Mouse (Mus musculus) C2C12 (cell line): ENCODE measurements around the gene Armc2. TPM values are rescaled to one million over a fixed set of nuclear protein-coding genes. Genes with fewer than 3 reads are reported as not detected.

Experiments
- H3K27me3 ChIP-seq: one replicate; pipeline ENCODE4 v1.6.1; 2011; ENCODE audit not compliant: control insufficient read depth, insufficient read depth, insufficient read length
- H3K36me3 ChIP-seq: one replicate; pipeline ENCODE4 v1.6.1; 2011; ENCODE audit not compliant: control insufficient read depth, insufficient read depth
- H3K4me3 ChIP-seq: one replicate; pipeline ENCODE4 v1.5.1; 2011; ENCODE audit warnings: mild to moderate bottlenecking, control low read depth; ENCODE audit not compliant: poor library complexity, insufficient read depth, severe bottlenecking
- H3K79me2 ChIP-seq: one replicate; pipeline ENCODE4 v1.6.1; 2011; ENCODE audit not compliant: control insufficient read depth, insufficient read depth
- H3K79me3 ChIP-seq: one replicate; pipeline ENCODE4 v1.6.1; 2011; ENCODE audit warnings: low read depth, control low read depth
- H3ac ChIP-seq: one replicate; pipeline ENCODE3; 2011; ENCODE audit warnings: low read depth; ENCODE audit not compliant: control insufficient read depth, insufficient read length
- CEBPB ChIP-seq: IDR thresholded peaks from one replicate; pipeline ENCODE4 v1.6.1; 2011; ENCODE audit warnings: low read depth, mild to moderate bottlenecking, control low read depth, moderate library complexity
- CTCF ChIP-seq: IDR thresholded peaks from one replicate; pipeline ENCODE4 v1.5.1; 2011; ENCODE audit not compliant: control insufficient read depth, insufficient read depth, insufficient read length
- FOSL1 ChIP-seq: IDR thresholded peaks from one replicate; pipeline ENCODE4 v1.8.0; 2011; ENCODE audit warnings: mild to moderate bottlenecking, low read length; ENCODE audit not compliant: poor library complexity, insufficient read depth, severe bottlenecking
- MAX ChIP-seq: IDR thresholded peaks from one replicate; pipeline ENCODE4 v1.6.1; 2011; ENCODE audit warnings: mild to moderate bottlenecking, control low read depth
- MYOD1 ChIP-seq: IDR thresholded peaks from one replicate; pipeline ENCODE4 v1.6.1; 2011; ENCODE audit warnings: low read depth; ENCODE audit not compliant: control insufficient read depth, insufficient read length
- MYOG ChIP-seq: IDR thresholded peaks from one replicate; pipeline ENCODE4 v1.6.1; 2011; ENCODE audit not compliant: control insufficient read depth, insufficient read length; ENCODE audit errors: extremely low read depth
- USF1 ChIP-seq: IDR thresholded peaks from one replicate; pipeline ENCODE4 v1.6.1; 2011; ENCODE audit warnings: low read depth, mild to moderate bottlenecking, control low read depth, moderate library complexity
- polyA plus RNA-seq: library from polyadenylated mRNA; unstranded; fragments of >200 nt; fragmentation: generic; extraction: Trizol; gene quantifications from one replicate; pipeline ENCODE4 v1.2.1, GENCODE M21; 2012; ENCODE audit warnings: missing spikeins

Gene Armc2
- polyA plus RNA-seq, 1 experiment, result 0.20 TPM

DNA sequence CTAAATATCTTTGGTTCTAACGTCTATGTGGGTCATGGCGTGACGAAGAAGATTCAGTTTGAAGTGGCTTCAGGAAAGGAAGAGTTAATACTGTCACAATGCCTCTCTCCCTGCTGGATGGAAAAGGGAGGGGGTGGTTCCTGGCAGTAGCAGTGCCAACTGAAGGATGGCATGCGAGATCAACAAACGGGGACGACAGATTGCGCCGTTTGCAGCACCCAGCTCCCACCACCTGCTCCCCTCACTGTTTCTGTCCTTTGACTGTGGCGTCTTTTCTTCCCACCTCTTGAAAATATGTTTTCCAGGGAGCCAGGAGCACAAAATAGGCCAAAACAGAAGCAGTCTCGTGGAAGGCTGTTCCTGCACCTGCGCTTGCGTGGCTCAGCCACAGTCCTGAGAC lies 86.3 kb downstream of the Armc2 start:
- no peaks in the 10 kb centered on the region for H3K36me3 ChIP-seq
- TF ChIP-seq MYOG (no peak), USF1 (no peak), MAX (no peak), CTCF (no peak), CEBPB (no peak), MYOD1 (no peak)
- no peak overlapping the region for H3ac ChIP-seq
- H3K27me3 ChIP-seq, result peaks cover 5% of the 10 kb centered on the region
- no peak overlapping the region for H3K4me3 ChIP-seq
- H3K79me3 ChIP-seq, result no peaks in the 10 kb centered on the region
- H3K79me2 ChIP-seq, result no peaks in the 10 kb centered on the region

DNA sequence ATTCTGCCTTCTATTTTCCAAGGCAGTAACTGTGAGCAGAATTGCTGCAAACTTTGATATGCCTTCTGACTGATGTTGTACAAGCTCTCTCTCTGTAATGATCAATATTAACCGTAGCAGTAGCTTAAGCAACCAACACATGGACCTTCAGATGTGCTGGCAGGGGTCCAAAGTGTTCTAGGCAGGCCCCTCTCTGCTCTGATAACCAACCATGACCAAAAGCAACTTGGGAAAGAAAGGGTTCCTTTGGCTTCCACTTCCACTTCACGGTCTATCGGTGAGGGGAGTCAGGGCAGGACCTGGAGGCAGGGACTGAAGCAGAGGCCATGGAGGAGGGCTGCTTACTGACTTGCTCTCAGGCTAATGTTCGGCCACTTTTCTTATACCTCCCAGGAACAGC lies 87.3 kb downstream of the Armc2 start:
- Histone ChIP-seq H3K4me3 (no peak overlapping the region), H3ac (no peak overlapping the region), H3K79me2 (no peaks in the 10 kb centered on the region), H3K36me3 (no peaks in the 10 kb centered on the region), H3K27me3 (peaks cover 5% of the 10 kb centered on the region), H3K79me3 (no peaks in the 10 kb centered on the region)
- no peak for TF ChIP-seq MYOD1
- no peak for TF ChIP-seq FOSL1

DNA sequence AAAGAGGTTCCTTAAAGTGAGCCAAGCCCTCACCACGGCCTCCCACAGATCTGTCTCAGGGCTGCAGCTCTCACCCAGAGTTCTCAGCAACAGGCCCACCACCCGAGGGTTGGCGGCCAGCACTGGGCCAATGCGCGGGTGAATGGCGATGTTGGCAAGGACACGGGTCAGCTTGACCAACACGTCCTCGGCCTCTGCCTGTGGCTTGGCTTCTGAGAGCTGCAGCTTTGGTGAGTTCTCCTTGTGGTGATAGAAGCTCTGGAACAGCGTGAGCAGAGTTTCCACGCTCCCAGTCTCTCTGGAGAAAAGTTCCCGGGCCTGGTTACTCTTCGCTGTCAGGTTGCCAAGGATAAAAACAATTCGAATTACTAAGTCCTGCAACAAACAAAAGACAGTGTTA lies 91.5 kb downstream of the Armc2 start:
- H3K79me2 ChIP-seq, result no peaks in the 10 kb centered on the region
- H3ac ChIP-seq, result no peak overlapping the region
- H3K27me3 ChIP-seq, result peaks cover 5% of the 10 kb centered on the region
- H3K4me3 ChIP-seq, result no peak overlapping the region
- no peaks in the 10 kb centered on the region for H3K79me3 ChIP-seq
- TF ChIP-seq CEBPB, result no peak
- TF ChIP-seq MYOD1, result no peak
- no peak for TF ChIP-seq FOSL1
- no peak for TF ChIP-seq CTCF
- no peak for TF ChIP-seq MAX
- no peak for TF ChIP-seq USF1
- no peak for TF ChIP-seq MYOG
- H3K36me3 ChIP-seq, result no peaks in the 10 kb centered on the region

DNA sequence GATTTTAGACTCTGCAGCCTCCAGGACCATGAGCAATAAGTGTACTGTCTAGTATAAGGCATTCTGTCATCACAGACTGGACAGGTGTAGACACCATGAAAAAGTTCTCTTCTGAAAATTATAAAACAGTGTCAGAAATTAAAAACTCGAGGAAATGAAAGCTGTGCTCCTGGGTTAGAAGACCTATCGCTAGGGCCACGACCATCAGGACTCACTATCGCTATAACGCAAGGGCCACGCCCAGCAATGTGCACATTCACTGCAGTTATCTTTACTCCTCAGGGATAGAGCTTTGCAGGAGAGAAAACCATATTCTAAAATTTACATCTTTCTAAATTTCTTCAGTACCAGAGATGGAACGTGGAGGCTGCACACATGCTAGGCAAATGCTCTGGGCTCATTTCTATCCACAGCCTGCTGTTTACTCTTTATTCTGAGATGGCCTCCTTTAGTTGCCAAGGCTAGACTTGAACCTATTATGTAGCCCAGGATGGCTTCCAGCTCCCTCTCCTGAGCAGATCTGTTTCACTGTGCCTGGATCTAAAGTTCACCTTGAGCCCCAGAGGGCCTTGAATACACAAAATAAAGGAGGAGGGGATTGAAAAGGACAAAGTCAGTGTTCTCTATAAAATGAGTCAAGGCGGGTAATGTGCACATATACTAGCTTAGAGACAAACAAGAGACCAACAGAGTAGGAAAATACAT lies 105.8 kb downstream of the Armc2 start:
- Histone ChIP-seq H3K79me2 (no peaks in the 10 kb centered on the region), H3K4me3 (no peak overlapping the region), H3ac (no peak overlapping the region), H3K36me3 (peaks cover 2% of the 10 kb centered on the region), H3K27me3 (no peaks in the 10 kb centered on the region), H3K79me3 (no peaks in the 10 kb centered on the region)
- TF ChIP-seq MAX (no peak), MYOD1 (no peak), CEBPB (no peak), FOSL1 (no peak), USF1 (no peak), CTCF (no peak), MYOG (no peak)

DNA sequence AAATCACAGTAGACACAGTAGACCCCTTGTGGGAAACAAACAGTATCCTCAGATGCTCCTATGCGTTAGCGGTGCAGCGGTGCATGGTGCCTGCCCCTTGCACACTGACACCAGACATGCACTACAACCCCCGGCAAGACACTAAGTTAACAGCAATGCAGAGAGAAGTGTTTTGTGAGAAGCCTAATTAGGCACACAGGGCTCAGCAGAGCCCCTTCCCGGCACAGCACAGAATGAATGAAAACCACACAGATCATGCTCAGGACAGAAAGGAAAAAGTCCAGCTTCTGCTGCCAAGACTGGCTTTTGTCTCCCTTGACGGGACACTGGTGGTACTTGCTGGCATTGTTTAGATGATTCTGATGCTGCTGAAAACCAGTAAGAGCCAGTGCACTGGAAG lies 109.3 kb downstream of the Armc2 start:
- Histone ChIP-seq H3K27me3 (no peaks in the 10 kb centered on the region), H3K79me3 (no peaks in the 10 kb centered on the region), H3K79me2 (no peaks in the 10 kb centered on the region), H3K4me3 (no peak overlapping the region), H3K36me3 (peaks cover 8% of the 10 kb centered on the region), H3ac (no peak overlapping the region)
- TF ChIP-seq MYOG, result no peak
- no peak for TF ChIP-seq CEBPB

DNA sequence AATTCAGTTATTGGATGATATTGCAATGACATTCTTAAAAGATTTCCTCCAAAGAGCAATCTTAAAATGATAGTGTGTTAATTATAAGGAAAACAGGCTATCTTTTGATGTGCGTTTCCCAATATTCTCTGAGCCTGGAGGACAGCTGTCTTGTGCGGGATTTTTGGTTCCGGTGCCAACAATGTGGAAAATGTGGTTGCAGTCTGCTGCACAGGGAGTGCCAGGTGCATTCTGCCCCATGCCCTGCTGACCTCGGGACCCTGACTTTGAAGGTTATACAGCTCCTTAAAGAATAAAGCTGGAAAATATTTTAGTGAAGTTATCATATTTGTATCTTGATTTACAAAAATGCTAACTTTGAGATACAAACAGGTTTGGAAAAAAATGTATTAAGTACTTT lies 110.3 kb downstream of the Armc2 start:
- Histone ChIP-seq H3K79me3 (no peaks in the 10 kb centered on the region), H3K36me3 (peaks cover 8% of the 10 kb centered on the region), H3ac (no peak overlapping the region), H3K4me3 (no peak overlapping the region), H3K79me2 (no peaks in the 10 kb centered on the region), H3K27me3 (no peaks in the 10 kb centered on the region)
- TF ChIP-seq FOSL1, result no peak
- no peak for TF ChIP-seq USF1
- TF ChIP-seq CEBPB, result no peak
- TF ChIP-seq MYOG, result no peak
- TF ChIP-seq MAX, result no peak
- no peak for TF ChIP-seq CTCF
- no peak for TF ChIP-seq MYOD1
